Mouse (Mus musculus) central nervous system, embryonic 18 days (tissue): ENCODE results near the gene Itgb7. TPM values are rescaled to one million over a fixed set of nuclear protein-coding genes. Genes with fewer than 3 reads are reported as not detected.

Experiments used
- polyA plus RNA-seq: library from polyadenylated mRNA; depleted of rRNA; stranded (reverse); fragments of >200 nt; gene quantifications from 2 replicates; pipeline ENCODE4 v1.2.3, GENCODE M21; 2012; rRNA removed

Itgb7 gene
- 0.30 and 0.37 TPM in 2 replicates for polyA plus RNA-seq

DNA sequence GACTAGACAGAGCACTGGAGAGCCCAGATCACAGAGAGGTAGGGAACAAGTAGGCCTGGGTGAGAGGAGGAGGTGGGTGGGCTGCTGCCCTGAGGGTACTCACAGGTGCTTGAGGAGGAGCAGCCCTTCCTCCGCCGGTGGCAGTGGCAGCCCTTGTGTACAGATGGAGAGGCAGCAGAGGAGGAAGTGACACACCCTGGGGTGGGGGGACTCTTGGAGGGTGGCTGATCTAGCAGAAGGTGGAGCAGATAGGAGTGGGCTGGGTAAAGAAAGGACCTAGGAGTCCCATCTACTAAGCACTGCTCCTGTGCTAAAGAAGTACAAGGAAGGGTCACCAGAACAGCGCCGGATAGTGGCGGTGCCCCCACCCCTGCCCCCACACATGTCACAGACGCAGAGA, at the start of gene Itgb7:
Gene Itgb7, minus strand, starts transcription at position 197 of the 400 bp plus-strand sequence.

DNA sequence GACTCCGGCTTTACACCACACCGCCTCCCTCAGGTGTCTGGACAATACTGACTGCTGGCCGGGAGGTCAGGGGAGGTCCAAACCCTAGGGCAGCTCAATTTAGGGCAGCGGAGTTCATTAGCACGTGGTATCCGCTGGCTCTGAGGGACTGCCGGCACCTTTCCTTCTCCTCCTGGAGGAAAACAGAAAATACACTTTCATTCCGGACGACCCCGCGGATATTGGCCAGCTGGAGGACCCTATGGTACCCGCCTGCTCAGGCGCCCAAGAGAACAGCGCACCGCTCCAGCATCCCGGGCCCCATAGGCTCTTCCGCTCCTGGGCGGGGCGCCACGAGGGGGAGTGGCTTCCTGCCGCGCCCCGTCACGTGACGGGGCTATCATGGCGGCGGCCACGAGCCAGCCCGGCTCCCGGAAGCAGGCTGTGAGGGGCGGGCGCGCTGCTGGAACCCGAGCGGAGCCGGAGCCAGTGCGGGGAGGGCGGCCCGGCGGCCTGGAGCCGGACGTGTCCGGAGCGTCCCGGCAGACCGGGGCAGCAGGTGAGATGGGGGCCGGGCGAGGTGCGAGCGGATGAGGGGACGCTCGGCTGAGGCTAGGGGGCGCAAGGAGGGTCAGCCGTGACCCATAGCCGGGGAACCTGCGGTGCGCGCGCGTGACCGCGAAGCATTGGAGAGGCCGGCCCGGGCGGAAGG, 47.5 kb upstream of the Itgb7 start, which contains the start of gene Mfsd5:
Gene Mfsd5, plus strand, starts transcription at position 363 of the 691 bp plus-strand sequence.

DNA sequence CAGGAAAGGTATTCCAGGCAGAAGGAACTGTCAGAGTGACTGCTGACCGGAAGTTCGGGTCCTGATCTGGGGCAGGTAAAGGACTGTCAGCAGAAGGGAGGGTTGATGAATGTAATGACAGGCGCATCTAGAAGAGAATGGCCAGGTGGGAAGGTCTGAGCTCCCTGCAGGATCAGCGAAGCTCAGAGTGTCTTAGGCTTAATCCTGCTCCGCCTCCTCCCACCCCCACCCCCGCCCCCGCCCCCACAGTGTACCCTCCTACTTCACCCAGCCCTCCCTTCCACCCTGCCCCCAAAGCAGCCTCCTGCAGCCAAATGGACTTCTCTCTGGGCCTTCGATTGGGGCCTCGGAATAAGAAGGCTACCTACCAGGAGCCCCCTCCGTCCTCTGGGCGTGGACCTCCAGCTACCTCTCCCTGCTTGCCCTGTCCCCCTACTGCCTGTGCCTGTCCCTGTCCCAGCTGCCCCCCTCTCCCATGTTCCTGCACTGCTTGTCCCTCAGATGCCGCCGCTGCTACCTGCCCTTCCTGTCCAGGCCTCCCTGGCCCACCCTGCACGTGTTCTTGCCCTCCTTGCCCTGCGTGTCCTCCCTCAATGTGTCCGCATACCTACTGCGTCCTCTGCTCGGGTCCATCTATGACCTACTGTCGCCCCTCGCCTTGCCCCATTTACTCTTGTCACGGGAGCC, 38.7 kb upstream of the Itgb7 start, which contains the start of gene Gm9918:
Gene Gm9918, plus strand, starts transcription at position 290 of the 687 bp plus-strand sequence.

DNA sequence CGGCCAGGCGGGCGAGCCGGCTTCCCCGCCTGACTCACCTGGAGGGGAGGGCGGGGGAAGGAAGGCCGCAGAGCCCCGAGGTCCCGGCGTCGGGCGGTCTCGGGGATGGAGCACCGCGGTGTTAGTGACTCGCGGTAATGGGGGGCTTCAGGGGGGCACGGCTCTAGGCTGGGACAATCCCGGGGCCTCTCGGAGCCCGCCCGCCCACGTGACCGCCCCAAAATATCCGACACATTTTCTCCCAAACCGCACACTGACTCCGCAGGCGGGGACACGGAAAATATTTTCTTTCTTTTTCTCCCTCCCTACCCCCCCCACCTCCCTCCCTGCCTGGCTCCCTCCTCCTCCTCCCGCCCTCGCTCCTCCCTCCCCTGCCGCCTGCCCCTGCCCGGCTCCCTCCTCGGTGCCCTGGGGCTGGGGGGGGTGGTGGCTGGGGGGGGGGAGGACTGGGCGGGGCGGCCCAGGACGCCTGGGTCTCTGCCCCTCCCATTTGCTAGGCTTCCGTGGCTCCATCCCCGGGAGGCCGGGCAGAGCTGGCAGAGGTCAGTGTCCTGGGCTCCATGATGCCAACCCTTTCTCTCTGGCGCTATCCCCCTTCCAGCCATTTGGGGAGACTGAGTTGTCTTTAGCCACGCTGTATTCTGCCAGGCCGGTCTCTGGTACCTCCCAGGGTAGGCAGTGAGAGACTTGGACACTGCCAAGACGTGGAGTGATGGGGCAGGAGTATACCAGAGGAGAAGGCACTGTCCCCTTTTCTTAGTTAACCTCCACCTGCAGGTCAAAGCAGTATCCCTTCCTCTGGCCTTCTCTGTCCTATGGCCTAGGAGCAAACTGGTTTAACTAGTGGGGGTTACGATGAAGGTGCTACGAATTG, 25.7 kb upstream of the Itgb7 start, which contains the start of gene Rarg:
Gene Rarg, minus strand, starts transcription at position 316 of the 874 bp plus-strand sequence.

DNA sequence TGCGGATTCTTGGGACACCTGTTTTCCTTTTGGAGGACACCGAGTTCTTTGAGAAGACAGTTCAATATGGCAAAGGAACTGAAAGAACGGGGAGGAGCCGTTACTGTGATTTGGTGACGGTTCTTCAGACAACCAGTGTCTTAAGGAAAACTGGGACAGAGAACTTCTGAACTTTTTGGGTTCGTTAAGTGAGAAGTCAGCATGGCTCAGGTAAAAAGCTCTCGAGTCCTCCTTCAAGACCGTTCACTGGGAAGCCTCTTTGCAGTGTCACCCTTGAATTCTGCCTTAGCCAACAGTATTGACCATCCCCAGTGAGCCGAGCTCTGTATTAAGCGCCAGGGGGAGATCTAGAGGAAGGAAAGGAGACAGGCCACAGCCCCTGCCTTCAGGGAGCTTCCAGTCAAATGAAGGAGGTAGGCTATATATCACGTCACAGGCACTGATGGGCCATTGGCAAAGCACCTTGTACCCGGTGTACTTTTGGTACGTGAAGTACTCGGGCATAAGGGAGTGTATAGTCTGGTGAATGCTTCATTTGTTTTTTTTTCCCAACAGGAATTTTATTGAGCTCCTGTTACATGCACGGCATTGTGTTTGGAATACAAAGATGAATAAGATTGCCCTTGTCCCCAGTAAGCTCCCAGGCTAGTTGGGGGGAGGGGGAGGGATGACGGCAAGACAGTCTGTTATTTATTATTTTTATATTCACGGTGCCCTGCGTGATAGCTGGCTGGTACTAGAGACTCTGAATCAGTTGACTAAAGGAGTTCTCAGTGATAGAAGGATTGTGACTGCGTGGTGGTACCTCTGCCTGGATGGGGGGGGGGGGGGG, 26.9 kb downstream of the Itgb7 start, which contains the start of gene Csad:
Gene Csad, minus strand, starts transcription at position 51 of the 832 bp plus-strand sequence.

DNA sequence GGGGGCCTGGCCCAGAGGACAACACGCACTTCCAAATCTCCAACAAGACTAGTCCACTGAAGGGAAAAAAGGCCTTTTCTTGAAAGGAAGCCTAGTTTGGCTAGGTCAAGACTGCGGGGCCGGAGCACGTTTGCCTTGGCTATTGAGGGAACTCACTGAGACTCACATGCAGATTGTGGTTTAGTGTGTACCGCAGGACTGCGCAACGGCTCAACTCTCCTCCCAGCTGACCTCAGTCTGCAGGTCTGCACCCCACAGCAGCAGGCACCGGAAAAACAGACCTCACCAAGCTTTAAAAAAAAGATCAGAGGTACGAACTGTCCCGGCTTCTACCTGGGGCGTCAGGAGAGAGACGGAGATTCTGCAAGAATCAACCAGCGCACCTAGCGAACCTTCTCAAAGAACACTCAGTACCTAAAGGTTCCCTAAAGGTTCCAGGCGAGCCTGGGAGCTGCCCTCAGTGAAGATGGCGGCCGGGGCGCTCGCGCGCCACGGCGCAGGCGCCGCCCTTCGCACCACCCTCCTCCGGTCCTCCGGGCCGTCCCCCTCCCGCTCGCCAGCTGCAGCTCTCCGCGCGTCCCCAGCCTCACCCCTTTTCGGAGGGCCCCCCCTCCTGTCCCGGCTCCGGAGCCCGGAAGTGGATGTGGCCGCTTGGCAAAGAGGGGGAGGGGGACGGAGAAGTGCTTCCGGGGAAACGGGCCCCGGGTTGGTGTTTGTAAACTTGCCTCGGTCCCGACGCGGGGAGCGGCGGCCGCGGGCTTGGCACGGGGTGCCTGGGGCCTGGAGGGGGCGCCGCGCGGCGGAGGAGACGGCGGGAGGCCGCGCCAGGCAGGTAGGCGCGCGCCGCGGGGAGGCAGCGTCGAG, 28.5 kb downstream of the Itgb7 start, which contains the start of gene Zfp740:
Gene Zfp740, plus strand, starts transcription at position 279 of the 864 bp plus-strand sequence.

Other genes starting within 250 kb of the Itgb7 start
- 1.5 and 55.6 TPM in 2 replicates for gene Krt8, start 227.5 kb downstream of the Itgb7 start, polyA plus RNA-seq
- 1.5 and 29.3 TPM in 2 replicates for gene Krt18, start 203.8 kb downstream of the Itgb7 start, polyA plus RNA-seq
- 142 and 151 TPM in 2 replicates for gene Eif4b, start 158.2 kb downstream of the Itgb7 start, polyA plus RNA-seq
- gene Tns2, start 131.5 kb downstream of the Itgb7 start, polyA plus RNA-seq, result 10.8 and 13.8 TPM in 2 replicates
- gene Spryd3, start 95.7 kb downstream of the Itgb7 start, polyA plus RNA-seq, result 109 and 115 TPM in 2 replicates
- gene Igfbp6, start 87.6 kb downstream of the Itgb7 start, polyA plus RNA-seq, result 3.3 and 3.5 TPM in 2 replicates
- 0.13 and 0.15 TPM in 2 replicates for gene Soat2, start 81.4 kb downstream of the Itgb7 start, polyA plus RNA-seq
- 75.6 and 75.9 TPM in 2 replicates for gene Zfp740, start 28.7 kb downstream of the Itgb7 start, polyA plus RNA-seq
- 34.7 and 35.6 TPM in 2 replicates for gene Csad, start 27.2 kb downstream of the Itgb7 start, polyA plus RNA-seq
- gene Rarg, start 25.6 kb upstream of the Itgb7 start, polyA plus RNA-seq, result 9.8 and 11.0 TPM in 2 replicates
- 0.08 and 0.23 TPM in 2 replicates for gene Gm9918, start 38.6 kb upstream of the Itgb7 start, polyA plus RNA-seq
- 41.0 and 41.5 TPM in 2 replicates for gene Mfsd5, start 47.5 kb upstream of the Itgb7 start, polyA plus RNA-seq
- 6.2 and 6.7 TPM in 2 replicates for gene Espl1, start 64.3 kb upstream of the Itgb7 start, polyA plus RNA-seq
- gene Pfdn5, start 94.2 kb upstream of the Itgb7 start, polyA plus RNA-seq, result 404 and 434 TPM in 2 replicates
- gene Myg1, start 99.8 kb upstream of the Itgb7 start, polyA plus RNA-seq, result 96.6 and 99.5 TPM in 2 replicates
- gene Aaas, start 118.8 kb upstream of the Itgb7 start, polyA plus RNA-seq, result 30.4 and 32.7 TPM in 2 replicates
- gene Sp7, start 135.2 kb upstream of the Itgb7 start, polyA plus RNA-seq, result 0.73 and 5.7 TPM in 2 replicates
- gene Sp1, start 174.2 kb upstream of the Itgb7 start, polyA plus RNA-seq, result 12.9 and 13.1 TPM in 2 replicates
- gene Amhr2, start 213.4 kb upstream of the Itgb7 start, polyA plus RNA-seq, result 0.48 and 0.74 TPM in 2 replicates
- 73.2 and 80.8 TPM in 2 replicates for gene Prr13, start 227.1 kb upstream of the Itgb7 start, polyA plus RNA-seq
- 447 and 470 TPM in 2 replicates for gene Pcbp2, start 238.6 kb upstream of the Itgb7 start, polyA plus RNA-seq